Mouse (Mus musculus) adrenal gland, postnatal 25 days (tissue): Measurements from ENCODE around the gene Pdik1l. TPM values are rescaled to one million over a fixed set of nuclear protein-coding genes. Genes with fewer than 3 reads are reported as not detected.

ENCODE experiments used
- DNase-seq: peaks from one replicate; pipeline ENCODE4 v3.0.0; 2021; ENCODE audit warnings: mixed read lengths
- long read RNA-seq: library from polyadenylated mRNA; stranded (forward); transcript quantifications from one replicate; pipeline ENCODE4 v2.0.0, GENCODE M21; 2021
- total RNA-seq: library from RNA; stranded (reverse); gene quantifications from 2 replicates; pipeline ENCODE4 v1.2.3, GENCODE M21; 2021

Gene Pdik1l
- 19.7 and 20.2 TPM in 2 replicates for total RNA-seq
- long read RNA-seq, full-length matches to known transcripts, result 12 of 14 reads
- long read RNA-seq, partial matches to known transcripts, result 0 of 14 reads
- long read RNA-seq, other reads (novel, unspliced or antisense), result 2 of 14 reads

DNA sequence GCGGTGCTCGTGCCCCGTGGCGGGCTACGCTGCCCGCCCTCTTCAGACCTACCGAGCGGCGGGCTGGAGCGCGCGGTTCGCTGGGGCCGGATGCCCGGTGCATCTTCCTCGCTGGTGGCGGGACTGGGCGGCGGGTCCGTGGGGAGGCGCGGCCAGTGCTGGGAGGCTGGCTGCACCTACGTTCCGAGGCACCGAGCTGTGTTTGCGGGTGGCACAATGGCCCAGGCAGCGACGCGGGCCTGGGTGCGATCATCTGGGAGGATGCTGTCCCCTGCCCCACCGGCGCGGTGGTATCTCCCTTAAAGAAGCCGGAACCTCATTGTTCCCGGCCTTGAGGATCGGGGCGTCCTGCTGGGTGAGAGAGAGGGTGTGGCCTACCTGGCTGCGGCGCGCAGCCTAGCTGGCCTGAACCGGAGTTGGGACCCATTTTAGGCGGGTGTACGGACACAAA is at the start of gene Pdik1l:
TSS of gene Pdik1l (minus strand) at position 321 of the 451 bp plus-strand sequence.
- DNase-seq, result peak; percentile 68

DNA sequence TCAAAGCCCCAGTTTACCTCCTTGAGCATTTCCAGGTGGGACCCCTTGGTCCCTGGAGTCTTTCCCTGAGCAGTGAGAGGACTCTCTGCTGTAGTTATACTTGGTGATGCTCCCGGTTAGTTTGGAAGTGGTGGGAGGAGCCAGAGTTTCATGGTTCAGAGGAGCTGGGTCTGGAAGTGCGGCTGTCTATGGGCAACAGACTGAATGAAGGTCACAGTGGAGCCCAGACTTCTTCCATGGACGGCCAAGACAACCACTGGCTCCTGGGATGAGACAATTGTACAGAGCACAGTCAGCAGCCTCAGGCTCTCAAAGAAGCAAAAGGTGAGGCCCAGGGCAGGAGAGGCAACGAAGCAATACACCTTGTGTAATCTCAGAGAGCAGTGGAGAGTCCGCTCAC is 42.6 kb upstream of the Pdik1l start:
- DNase-seq, result no peak

GRCm38 (mm10) chr4:134328832-134329231 is 41.1 kb upstream of the Pdik1l start:
- DNase-seq, result no peak

DNA sequence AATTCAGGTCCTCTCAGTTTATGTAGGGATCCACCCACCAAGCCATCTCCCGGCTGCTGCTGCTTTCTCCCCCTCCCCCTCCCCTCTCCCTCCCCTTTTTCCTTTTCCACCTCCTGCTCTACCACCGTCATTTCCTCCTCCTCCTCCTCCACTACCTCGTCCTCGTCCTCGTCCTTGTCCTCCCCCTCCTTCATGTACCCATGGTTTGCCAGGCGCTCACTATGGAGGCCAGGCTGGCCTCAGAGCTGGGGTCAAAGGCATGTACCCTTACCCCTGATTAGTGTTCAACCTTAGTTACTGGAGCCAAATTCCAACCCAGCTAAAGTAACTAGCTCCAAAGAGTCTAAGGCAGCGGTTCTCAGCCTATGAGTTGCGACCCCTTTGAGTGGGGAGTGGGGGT is 40.5 kb upstream of the Pdik1l start:
- no peak for DNase-seq

GRCm38 (mm10) chr4:134326859-134327530 is 39.3 kb upstream of the Pdik1l start:
- no peak for DNase-seq

- no peak for DNase-seq
Observed at GRCm38 (mm10) chr4:134324655-134325054, 37.0 kb upstream of the Pdik1l start.

DNA sequence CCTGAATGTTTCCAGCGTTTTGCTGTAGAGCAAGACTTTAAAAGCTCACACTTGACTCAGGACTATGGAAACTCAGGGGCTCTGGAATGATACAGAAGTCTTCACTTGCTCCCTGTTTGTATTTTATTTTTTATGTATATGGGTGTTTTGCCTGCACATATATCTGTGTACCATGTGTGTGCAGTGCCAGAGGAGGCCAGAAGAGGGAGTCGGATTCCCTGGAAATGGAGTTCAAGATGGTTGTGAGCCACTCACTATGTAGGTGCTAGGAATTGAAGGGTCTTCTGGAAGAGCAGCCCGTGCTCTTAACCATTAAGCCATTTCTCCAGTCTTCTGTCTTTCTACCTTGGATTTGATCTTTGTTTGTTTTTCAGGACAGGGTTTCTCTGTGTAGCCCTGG is 33.8 kb upstream of the Pdik1l start:
- DNase-seq, result peak; percentile 19

- no peak for DNase-seq
Observed at GRCm38 (mm10) chr4:134319674-134320073, 32.0 kb upstream of the Pdik1l start.

GRCm38 (mm10) chr4:134319074-134319473 is 31.4 kb upstream of the Pdik1l start:
- no peak for DNase-seq

- DNase-seq, result no peak
Observed at GRCm38 (mm10) chr4:134316390-134316789, 28.7 kb upstream of the Pdik1l start.

GRCm38 (mm10) chr4:134315470-134315869 is 27.8 kb upstream of the Pdik1l start:
- DNase-seq, result no peak

GRCm38 (mm10) chr4:134314876-134315275 is 27.2 kb upstream of the Pdik1l start, which contains the start of gene Trim63:
Trim63 (plus strand) TSS chr4:134315120.
- no peak for DNase-seq

DNA sequence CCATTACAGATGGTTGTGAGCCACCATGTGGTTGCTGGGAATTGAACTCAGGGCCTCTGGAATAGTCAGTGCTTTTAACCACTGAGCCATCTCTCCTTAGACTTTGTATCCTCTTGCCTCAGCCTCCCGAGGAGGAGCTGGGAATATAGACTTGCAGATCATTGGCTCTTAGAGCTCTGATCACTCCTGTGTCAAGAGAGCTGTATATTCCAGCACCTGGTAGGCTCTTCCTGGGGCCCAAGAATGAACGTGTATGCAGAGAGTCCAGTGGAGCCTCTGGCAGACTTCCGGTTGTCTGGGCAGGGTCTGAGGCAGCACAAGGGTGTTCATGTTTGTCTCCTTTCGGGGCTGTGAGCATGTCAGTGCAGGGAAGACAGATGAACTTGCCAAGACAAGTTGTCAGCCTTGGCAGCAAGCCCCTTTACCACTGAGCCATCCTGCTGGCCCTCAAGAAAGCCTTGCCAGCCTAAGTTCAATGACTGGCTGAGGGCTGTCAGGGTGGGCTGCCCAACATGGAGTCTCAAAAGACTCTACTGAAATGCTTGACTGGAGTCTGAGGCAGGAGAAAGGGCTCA is 26.5 kb upstream of the Pdik1l start:
- DNase-seq, result no peak

GRCm38 (mm10) chr4:134312901-134313300 is 25.2 kb upstream of the Pdik1l start:
- no peak for DNase-seq

- no peak for DNase-seq
Observed at GRCm38 (mm10) chr4:134312341-134312740, 24.6 kb upstream of the Pdik1l start.

DNA sequence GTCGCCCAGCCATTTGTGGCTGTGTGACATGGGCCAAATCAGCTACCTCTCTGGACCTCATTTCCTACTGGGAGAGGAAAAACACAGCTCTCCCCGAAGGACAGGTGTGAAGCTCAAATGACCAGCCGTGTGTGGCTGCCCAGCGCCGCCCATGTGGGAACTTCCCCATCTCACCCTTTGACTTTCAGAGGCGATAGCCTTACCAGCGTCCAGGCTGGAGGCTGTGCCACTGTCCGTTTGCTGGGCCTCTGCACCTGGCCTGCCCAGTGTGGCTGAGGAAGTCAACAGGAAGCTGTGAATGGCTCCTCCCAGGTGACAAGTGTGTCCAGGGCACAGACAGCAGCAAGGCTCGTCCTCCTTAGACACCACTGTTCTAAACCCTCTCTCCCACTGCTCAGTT is 24.1 kb upstream of the Pdik1l start:
- DNase-seq, result no peak

GRCm38 (mm10) chr4:134310656-134311055 is 23.0 kb upstream of the Pdik1l start:
- DNase-seq, result no peak

DNA sequence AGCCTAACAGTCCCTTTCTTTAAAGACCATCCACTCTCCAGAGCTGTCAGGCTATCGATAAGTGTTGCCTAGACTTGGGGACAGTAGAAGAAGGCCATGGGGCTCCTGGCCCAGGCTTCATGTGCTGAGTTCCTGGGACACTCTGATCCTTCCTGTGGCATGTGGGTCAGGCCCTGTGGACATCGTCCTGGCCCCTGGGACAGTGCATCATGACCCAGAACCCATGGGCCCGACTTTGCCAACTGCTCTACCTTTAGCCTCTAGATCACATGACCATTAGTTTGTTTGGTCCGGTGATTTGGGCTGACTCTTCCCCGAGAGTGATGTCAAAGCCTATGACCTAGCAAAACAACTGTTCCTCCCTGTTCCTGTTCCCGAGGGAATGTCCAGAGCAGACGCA is 22.4 kb upstream of the Pdik1l start:
- no peak for DNase-seq

DNA sequence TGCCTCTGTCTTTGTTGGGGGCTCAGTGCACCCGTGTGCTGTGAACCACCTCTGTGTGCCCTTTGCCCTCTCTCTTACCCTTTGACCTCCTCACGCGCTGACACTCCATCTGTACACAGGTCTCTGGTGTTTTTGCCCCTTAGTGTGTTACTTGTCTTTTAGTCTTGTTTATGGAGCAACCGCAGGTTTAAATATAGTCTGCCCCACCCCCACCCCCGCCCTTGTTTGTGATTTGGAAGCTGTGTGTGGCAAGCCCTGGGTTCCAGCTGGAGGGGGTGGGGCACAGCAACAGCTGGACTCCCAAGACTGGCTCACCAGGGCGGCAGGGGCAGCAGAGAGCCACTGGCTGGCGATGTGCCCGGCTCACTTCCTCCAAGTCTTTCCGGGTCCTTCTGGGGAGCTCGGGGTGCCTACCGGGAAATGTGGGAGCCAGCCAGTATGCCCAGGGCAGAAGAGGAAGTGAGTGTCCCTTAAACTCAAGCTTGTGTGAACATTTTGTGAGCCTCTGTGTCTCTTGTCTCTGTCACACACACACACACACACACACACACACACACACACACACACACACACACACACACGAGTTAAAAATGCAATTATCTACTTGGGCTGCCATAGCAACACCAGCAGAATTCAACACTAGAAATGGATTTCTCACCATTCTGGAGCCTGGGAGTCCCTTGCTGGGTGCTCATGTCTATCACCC is 19.8 kb upstream of the Pdik1l start:
- peak; percentile 72 for DNase-seq

GRCm38 (mm10) chr4:134306963-134307362 is 19.3 kb upstream of the Pdik1l start:
- no peak for DNase-seq

DNA sequence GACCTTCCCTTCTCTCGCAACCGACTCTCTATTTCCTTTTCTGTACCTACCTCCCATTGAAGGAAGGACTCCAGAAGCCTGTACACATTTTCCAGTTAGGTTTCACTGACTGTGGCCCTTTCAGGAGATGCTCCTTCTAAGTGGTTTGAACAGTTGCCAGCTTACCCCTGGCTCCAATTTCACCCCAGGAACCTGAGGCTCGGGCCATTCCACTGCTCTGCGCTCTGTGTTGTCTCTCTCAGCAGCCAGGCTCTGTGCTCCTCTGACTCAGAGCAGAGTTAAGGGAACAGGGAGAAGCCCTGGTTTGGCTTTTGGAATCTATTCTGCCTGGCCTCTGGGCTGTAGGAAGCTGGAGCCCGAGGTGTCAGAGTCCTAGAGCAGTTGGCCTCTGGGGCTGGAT is 14.4 kb upstream of the Pdik1l start:
- DNase-seq, result no peak

GRCm38 (mm10) chr4:134300316-134300715 is 12.6 kb upstream of the Pdik1l start:
- DNase-seq, result no peak

GRCm38 (mm10) chr4:134299498-134299810 is 11.8 kb upstream of the Pdik1l start:
- DNase-seq, result no peak
